Mouse (Mus musculus) testis, postnatal 10 days (tissue): ENCODE measurements at regions not wholly inside any gene's neighbourhood (a gene's known extent, or its start where the extent isn't known, plus 50 kb on each side); places are given as distances from the start of the nearest gene placed in this dataset.
A peak's percentile ranks its signal among the peaks of the same experiment; 100 is the strongest.

Experiments
- DNase-seq: peaks from one replicate; pipeline ENCODE4 v3.0.0; 2021; ENCODE audit warnings: low spot score

DNA sequence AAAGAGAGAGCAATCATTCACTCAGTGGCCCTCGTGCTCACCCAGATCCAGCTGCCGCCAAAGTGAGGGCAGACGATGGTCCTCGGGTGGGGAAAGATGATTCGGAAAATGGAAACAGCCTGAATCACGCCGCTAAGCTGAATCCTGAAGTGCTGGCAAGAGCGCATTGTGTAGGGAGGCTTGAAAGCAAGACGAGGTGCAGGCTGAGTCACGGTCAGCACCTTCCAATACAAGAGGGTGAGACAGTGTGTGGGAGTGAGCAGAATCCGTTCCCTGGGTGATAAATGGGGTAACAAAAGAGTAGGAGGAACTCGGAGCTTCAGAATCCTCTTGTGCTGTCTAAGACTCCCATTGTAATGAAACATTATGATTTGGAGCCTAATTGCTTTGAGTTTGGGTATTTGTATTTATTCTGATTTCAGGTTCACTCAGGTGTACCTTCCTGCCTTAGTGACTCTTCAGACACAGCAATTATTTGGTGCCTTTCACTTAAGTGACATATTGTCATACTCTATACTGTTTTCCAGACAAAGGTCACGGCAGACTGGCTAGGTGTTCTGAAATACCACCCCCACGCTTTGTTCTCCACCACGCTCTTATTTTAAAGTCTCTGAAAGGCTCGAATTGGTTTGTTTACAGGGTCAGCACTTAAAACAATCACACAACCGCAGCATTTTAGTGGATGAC is 70.0 kb downstream of the Mbip start:
- no peak for DNase-seq

DNA sequence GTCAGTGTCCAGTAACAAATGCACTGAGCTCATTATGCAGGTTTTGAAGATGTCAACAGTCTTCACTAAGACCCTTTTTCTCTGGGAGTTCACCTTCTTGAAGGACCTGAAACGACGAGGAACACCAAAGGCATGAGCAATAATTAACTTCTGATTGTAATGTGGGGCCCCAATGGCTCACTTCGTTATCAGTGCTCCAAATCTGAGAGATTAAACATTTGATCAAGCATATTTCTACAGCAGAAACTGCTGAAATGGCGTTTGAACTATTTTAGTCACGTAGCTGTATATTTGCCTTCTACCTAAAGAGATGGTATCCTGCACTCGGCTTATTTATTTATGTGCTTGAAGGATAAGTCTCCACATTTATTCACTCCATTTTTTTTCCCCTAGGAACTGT is 80.6 kb downstream of the Mbip start:
- DNase-seq = no peak

DNA sequence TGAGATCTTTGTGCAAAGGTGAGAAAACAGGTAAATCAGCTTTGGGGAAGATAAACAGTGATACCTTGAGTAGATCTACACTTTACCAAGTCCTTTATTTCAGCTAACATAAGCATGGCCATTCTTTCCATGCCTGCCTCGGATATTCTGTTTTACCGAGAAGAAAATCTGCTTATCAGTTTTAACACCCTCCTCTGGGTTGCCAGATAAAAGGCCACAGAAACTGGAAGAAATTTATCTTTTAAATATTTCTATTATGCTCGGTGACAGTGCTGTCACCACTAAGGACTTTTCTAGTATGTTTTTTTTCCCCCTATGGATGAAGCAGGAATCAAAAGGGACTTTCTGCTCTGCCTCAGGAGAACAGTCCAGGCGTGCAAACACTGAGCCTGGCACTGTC is 84.2 kb downstream of the Mbip start:
- DNase-seq = no peak

DNA sequence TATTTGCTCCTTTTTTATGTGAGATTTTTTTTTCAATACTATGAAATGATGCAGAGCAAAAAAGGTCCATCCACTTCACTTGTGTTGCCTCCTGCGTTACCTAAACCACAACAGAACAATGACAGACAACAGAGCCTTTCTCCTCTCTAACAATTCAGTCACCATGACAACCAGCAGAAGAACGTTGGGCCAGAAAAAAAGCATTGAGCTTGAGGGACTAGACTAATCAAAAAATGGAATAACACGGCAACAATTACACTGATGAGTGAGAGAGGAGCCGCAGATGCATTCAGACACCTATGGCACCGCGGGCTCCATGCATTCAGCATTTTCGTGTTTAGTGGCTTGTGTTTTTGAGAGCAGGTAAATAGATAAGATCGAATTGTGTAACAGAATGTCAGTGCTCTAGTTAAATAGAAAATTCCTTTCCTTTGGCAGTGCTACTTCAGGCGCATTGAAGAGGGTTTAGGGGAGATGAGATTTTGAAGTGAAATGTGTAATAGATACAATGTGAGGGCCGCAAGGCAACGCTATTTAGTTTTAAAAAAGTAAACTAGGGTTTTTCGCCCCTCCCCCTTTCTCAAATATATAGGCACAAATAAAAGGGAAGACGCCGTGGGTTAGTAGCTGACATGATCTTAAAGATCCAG is 87.2 kb downstream of the Mbip start:
- no peak for DNase-seq

DNA sequence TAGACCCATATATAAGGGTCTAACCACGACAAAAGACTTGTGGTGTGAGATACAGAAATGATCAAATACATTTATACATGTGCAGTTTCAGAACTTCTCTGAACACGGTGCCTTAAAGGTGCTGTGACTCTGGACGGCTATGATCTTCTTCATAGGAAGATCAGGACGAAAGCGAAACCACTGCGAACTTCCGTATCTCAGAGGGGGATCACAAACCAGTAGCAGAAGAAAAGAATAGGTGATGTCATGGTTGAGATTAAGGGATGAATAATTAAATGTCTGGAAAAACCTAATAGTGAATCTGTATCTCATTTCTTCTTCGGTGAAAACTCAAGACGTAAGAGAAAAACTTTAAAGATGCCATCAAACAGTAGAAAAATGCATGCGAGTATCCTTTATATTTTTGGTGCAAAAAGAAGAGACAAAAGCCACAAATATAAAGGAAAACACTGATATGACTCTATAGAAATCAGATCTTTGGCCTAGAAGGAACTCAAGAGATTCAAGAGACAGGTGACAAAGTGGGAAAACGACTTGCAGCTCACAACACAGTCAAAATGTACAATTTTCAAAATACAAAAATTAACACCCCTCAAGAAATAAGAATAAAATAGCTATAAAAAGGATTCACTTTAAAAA is 89.3 kb downstream of the Mbip start:
- no peak for DNase-seq

DNA sequence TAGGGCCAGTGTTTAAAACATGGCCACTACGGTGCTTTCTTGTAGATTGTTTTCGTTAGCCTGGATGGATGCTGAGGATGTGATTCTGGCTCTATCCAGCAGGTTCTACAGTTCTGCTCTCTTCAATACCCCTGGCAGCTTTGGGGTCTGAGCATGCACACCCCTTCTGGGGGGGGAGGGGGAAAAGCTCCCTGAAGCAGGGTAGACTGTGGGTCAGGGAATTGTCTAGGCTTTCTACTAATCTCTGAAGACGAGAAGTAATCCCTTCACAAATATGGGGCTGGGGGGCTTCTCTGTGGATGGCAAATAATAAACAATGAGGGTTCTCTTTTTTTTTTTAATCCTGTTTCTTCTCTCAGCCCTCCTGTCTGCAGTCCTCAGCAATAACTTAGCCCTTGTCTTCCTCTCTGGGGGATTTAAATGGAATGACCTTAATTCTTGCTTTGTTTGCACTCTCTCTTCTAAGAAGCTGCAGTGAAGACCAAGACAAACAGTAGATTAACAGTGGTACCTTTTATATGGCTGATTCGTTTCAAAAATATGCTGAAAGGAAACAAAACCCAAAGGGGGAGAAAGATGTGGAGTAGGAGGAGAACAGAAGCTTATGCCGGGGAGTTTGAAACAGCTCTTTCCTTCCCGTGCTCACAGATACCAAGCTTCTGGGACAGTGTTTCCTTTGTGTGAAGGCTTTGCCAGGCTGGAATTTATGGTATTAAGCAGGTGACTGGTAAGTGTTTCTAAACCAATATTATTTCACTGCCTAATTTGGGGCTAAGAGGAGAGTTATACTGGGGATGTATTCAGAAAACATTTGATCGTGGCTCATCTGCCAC is 92.9 kb downstream of the Mbip start:
- DNase-seq = no peak

DNA sequence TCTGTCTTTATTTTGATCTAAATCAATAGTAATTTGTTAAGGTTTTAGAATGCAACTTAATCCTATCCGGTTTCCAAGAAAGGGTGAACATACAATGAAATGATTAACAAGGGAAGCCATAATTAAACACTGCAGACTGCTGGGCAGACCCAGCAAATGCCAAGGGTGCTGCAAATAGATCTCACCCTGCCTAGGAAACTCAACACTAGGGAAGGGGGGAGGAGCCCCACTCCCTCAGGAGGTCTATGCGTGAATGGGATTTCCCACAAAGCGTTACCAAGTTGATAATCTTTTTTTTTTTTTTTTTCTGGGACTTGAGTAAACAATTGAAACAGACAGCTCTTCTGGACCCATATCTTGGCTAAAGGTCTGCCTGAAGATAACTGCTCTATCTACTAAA is 95.4 kb downstream of the Mbip start:
- no peak for DNase-seq

DNA sequence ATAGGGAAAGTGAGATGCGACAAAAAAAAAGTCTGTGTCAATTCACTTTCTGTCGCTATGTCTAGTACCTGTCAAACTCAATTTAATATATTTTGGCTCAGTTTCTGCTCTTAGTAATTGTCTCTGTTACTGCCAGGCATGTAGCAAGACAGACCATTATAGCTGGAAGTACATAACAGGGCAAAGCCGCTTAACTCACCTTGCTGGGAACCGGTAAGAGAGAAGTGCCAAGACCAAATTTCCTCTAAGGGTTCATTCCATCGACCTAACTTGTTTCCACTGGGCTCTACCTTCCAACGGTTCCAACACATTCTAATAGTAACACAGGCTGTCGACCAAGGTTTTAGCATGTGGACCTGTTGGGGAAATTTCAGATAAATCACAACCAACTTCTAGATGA is 99.3 kb downstream of the Mbip start:
- DNase-seq = no peak

DNA sequence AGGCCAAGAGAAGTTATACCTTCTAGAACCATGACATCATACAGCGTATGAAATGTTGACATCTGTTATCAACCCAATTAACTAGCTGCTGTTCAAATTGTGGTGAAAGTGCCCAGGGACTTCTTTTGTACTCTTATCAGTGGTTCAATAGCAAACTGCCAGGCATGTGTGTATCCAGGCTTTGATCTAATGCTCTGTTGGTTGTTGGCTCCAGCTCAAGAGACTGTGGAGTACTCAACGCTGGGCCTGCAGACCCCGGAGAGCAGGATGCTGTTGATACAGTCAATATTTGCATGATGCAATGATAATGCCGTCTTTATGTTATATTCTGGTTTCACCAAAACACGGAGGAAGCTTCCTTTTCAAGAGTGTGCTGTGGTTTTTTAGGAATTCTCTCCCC is 102.9 kb downstream of the Mbip start:
- no peak for DNase-seq

DNA sequence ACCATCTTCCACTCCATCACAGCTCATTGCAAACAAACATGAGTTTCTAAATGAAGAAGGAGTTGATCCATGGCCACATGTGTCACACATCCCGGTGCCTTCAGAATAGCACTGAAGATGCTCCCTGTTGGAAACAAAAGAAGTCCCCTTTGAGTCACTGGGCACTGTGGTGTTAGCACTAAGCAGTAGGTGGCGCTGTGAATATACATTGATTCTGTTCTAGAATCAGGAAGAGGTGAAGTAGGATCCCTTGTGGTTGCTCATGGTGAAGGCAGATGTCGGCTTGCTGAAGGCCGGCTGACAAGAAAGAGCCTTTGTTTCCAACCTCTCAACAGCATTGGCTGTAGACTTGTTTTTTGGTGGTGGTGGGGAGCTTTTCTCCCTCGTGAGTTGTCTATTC is 104.0 kb downstream of the Mbip start:
- peak; percentile 67 for DNase-seq

DNA sequence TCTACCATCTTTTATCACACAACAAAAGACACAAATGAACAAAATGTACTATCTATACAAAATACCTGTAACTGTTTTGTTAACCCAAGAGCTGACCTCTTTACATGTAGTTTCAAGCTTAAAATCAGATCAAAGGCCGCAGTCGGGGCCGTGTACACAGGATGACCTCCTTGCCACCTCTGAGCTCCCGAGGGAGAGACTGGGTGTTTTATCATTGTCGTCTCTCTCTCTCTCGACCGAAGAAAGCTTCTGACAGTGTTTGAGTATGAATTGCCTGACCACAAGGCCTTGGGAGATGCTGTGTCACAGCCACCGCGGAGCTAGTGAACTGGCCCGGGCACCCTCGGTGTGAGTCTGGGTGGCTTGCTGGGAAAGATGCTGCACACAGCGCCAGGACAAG is 105.5 kb downstream of the Mbip start:
- DNase-seq = no peak

DNA sequence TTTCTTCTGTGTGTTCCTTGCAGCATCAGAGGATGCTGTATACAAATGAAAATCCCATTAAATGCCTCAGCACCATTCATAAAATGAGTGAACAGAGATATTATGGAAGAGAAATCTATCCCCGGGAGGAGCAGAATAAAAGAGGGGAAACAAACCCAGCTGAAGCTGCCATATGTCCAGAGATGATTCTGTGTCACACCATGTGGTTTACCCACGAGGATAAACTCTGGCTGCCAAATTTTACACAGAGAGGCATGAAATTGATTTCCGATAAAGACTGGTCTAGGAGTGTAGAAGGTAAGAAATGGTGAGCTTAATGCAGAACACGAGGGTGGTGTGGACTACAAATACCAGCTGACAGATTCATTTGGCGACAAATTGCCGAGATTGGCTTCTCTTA is 111.1 kb downstream of the Mbip start:
- DNase-seq = no peak

DNA sequence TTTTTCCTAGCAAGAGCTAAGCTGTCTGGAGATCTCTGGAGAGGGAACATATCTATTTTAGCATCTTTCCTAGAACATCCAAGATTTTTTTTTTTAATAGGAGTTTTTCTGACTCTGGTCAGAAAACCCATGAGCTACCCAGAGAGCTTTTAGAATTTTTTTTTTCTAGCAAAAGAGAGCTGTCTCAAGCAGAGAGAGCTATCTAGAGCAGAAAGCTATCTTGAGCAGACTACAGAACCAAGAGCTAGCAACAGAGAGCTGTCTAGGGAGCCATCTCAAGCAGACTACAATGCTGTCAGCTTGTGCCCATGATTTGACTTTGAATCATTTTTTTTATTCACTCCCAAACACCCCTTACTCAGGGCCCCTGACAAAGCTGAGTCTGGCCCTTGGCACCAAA is 112.5 kb downstream of the Mbip start:
- DNase-seq = no peak

DNA sequence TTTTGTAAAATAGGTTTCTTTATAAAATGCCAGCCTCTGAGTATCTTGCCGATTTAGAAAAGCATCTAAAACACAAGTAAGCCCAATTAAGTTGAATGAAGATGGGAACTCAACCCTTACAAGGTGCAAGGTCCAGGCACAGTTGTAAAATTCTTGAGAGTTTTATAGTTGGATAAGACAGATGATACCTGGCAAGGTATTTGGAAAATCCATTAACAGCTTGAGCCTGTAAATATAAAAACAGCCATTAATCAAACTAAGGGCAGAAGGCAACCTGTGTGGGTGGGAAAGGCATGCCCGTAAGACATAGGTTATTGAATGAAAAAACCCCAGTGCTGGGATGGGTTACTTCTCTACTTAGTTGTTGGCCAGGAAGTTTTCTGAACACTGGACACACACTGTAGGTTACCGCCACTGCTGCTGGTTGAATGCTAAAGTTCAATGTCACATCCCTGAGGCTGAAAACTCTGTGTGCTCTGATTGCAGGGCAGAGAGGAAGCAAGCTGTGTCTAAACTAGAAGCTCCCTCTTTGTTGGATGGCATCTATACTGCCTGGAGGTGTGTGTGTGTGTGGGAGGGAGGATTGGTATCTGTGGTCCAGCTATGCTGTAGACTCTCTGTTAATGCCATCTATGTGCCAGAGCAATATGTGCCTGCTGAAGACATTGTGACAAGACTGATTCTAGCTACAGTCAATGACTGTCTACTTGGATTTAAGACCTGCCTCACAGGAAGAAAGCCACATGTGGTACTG is 121.4 kb downstream of the Mbip start:
- DNase-seq = no peak

DNA sequence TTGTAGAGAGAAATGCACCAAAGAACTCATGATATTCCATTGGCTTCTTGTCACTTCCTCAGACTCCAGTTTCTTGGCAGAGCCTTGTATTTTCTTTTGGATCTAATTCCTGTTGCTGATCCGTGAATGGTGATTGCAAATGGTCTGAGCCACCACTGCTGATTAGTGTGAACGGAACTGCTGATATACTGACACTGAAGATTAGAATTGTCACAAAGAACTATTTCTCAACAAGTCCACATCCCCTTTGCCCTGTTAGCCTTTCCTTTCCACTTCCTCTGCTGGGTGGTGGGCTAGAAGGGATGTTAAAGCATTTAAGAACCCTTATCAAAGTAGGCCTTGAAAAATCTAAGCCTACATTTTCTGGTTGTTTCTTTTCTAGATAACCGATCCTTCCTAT is 152.2 kb downstream of the Mbip start:
- DNase-seq = no peak

DNA sequence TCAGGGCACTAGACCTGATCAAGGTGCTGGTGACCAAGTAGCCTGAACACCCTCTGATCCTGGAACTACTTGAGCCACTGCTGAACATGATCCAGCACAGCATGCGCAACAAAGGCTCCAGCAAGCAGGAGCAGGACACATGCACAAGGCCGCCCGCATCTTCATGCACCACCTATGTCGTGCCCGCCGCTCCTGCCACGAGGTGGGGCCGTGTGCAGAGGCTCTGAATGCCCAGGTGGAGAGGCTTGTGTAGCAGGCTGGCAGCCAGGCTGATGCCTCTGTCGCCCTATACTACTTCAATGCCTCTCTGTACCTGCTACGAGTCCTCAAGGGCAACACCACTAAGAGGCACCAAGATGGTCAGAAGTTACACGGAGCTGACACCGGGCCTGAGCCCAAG is 156.1 kb downstream of the Mbip start:
- no peak for DNase-seq

DNA sequence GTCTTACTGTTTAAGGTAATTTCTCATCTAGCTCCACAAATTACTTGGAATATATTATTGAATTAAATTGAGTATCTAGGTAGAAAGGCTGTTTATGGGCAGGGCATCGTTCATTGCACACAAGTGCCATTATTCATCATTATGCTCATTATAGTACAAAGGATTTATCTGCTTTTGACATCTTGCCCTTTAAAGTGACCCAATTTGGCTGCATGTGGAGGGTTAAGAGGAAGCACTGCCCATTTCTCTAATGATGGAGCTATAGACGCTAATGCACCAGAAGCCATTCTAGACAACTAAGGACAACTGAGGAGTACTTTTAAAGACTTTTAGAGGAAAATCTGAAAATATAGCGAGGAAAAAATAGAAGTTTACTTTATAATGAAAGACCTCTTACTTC is 185.0 kb downstream of the Mbip start:
- no peak for DNase-seq

DNA sequence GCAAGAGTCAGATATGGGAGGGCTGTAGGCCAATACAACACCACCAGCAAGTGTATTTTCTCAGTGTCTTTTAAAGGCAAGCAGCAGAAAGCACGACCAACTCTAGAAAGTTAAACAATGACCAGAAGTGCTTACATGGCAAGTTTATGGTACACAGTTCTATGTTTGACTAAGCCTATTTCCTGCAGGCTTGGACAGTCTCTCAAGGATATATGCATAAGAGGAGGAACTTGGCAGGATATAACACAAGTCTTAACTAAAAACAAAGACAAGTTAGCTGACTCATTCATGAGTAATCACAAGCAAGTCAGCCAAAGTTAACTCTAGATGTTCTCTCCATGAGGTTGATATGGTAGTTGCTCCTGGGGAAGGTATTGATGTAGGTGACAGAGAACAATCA is 201.3 kb downstream of the Mbip start:
- DNase-seq = no peak

DNA sequence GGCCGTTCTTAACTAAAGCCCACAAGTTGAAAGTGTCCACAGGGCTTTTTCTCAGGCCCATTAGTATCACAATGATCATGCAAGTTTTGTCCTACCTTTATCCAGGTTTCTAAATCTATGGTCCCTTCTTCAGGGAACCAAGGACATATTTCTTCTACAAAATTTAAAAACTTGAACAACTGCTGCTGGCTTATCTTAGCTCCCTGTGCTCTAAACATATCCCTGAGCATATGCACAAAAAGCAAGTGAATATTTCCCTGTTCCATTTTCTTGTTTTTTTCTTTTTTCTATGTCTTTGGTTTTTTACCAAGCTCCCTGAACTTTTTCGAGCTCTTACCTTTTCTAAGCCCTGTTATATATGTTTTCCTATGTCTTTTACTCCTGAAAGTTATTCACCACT is 201.9 kb downstream of the Mbip start:
- DNase-seq = no peak

DNA sequence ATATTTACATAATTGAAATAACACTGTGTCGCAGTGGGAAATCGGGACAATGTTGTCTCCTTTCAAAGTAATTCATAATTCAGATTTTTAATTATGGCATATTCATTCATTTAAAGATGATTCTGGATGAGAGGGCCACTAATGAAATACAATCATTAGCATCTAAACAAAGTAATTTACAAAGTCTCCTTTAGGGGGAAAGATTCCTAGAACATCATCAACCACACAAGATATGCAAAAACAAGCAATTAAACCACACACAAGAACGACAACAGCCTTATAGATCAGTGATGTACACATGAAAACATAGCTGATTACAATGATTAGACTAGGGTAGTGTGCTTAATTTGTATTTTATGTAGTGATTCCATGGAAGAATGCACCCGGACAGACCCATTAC is 231.2 kb downstream of the Mbip start:
- no peak for DNase-seq

DNA sequence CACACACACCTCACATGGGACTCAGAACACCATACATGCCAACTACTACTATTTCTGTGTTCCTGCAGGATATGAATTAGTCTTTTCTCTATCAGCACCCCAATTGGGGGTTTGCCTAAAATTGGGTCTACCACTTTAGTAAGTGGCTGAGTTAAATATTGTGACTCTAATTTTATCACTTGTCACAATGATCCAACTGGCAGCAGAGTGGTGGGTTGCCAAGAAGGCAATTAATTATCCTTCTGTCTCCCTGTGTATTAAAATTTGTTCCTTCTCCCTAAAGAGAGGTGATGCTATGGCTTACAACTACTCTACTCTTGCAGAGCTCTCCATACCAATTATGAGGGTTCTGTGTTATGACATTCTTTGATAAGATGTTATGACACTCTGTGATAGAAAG is 245.3 kb downstream of the Brms1l start:
- DNase-seq = no peak

DNA sequence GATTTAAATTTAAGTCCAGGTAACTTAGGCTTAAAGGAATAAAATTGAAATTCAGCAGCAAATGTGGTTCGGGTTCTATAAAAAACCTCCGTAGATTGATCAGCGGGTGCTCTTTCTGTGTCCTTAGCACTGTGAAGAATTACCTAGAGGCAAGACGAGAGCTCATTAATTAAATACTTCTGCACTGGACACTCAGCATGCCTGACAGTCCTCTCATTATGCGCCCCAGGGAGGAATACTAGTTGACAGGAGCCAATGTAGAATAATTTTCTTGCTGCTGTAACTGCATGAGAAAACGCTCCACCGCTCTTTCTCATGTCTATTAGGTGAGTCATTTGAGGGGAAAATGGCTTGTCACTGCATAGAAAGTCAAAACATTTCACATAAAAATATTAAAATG is 228.1 kb downstream of the Brms1l start:
- DNase-seq = no peak
